Mouse (Mus musculus): ENCODE measurements around the gene Fntb. TPM values are rescaled to one million over a fixed set of nuclear protein-coding genes. Genes with fewer than 3 reads are reported as not detected.

The Fntb gene
- 24.4 and 26.0 TPM in 2 replicates for polyA plus RNA-seq (2015; fragmentation: Nextera tagmentation; extraction: Ambion mirVana)

DNA sequence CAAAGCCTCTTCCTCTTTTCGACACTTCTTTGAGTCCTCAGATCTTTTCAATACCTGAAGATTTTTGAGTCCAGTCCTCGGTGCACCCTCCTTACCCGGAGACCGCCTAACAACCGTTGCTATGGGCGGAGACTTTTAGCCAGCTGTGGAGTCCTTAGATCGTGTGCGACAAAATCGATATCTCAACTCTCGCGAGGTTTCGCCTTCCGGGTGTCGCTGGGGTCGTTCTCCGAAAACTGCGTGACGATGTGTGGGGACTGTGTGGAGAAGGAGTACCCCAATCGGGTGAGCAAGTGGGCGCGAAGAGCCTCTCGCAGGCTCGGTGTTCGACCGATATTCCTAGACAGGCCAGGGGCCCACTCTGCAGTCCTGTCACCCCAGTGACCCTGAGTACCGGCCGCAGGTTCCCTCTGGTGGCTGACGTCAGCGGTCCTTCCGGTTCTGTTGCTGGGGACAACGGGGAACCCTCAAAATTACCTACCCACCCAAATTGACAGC is at the start of gene Fntb, which contains the start of gene Churc1:
Gene Fntb, plus strand, starts transcription at position 236 of the 498 bp plus-strand sequence.
Gene Churc1, plus strand, starts transcription at position 185 of the 498 bp plus-strand sequence.
- no peaks in the 10 kb centered on the region for H3K9me3 ChIP-seq (replicated peaks; ENCODE audit: control insufficient read depth, low read length)
- H3K4me1 ChIP-seq (ENCODE audit: control insufficient read depth, insufficient read depth, low read length): peaks cover 6% of the 10 kb centered on the region
- under 1% methylated on average over 31 of the region's 31 CpGs for WGBS
- peak within 1 kb of the TSS; percentile 87 for H3K9ac ChIP-seq (ENCODE audit: low read length)
- peak within 1 kb of the TSS; percentile 69 for H3K4me3 ChIP-seq (ENCODE audit: low read length)
- ATAC-seq (replicated peaks; ENCODE audit: extremely low read depth, insufficient read depth, low FRiP score): peak; percentile 93
- peak within 1 kb of the TSS; percentile 80 for H3K4me2 ChIP-seq (ENCODE audit: low read depth, low read length)
- H3K27ac ChIP-seq (ENCODE audit: low read length): peak within 1 kb of the TSS; percentile 89
- H3K36me3 ChIP-seq (ENCODE audit: control insufficient read depth, insufficient read depth): no peaks in the 10 kb centered on the region
- no peaks in the 10 kb centered on the region for H3K27me3 ChIP-seq (ENCODE audit: control insufficient read depth, insufficient read depth, low read length)

GRCm38 (mm10) chr12:76718384-76718783 is 47.0 kb upstream of the Fntb start:
- WGBS: 81% methylated on average over 4 of the region's 4 CpGs
- H3K4me2 ChIP-seq (ENCODE audit: low read depth, low read length): no peak overlapping the region
- H3K9ac ChIP-seq (ENCODE audit: low read length): no peak overlapping the region
- H3K4me3 ChIP-seq (ENCODE audit: low read length): no peak overlapping the region
- peaks cover 5% of the 10 kb centered on the region for H3K27me3 ChIP-seq (ENCODE audit: control insufficient read depth, insufficient read depth, low read length)
- no peak overlapping the region for H3K27ac ChIP-seq (ENCODE audit: low read length)
- H3K9me3 ChIP-seq (replicated peaks; ENCODE audit: control insufficient read depth, low read length): no peaks in the 10 kb centered on the region
- H3K36me3 ChIP-seq (ENCODE audit: control insufficient read depth, insufficient read depth): no peaks in the 10 kb centered on the region
- ATAC-seq (replicated peaks; ENCODE audit: extremely low read depth, insufficient read depth, low FRiP score): no peak
- 0 out of 2 replicates have a peak, but pooled peaks cover 3% of the 10 kb centered on the region for H3K4me1 ChIP-seq (ENCODE audit: control insufficient read depth, insufficient read depth, low read length)

DNA sequence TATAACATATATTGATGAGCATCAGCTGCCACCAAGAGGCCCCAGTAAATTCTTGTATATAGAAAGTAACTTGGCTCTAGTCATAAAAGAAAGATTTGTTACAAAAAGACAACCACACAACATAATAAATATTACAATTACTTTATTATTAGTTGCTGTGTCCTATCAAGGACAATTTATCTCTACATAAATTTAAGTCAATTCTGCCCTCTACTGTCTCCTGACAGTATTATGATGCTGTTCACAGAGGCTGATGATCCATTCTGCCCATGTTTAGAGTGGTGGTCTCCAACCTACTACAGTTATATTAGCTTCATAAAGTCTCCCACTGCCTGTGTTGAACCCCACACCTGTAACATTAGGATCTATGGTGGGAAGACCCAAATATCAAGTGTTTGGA is 44.8 kb upstream of the Fntb start:
- H3K4me2 ChIP-seq (ENCODE audit: low read depth, low read length): no peak overlapping the region
- no peaks in the 10 kb centered on the region for H3K36me3 ChIP-seq (ENCODE audit: control insufficient read depth, insufficient read depth)
- no peak overlapping the region for H3K9ac ChIP-seq (ENCODE audit: low read length)
- H3K27ac ChIP-seq (ENCODE audit: low read length): no peak overlapping the region
- ATAC-seq (replicated peaks; ENCODE audit: extremely low read depth, insufficient read depth, low FRiP score): no peak
- H3K27me3 ChIP-seq (ENCODE audit: control insufficient read depth, insufficient read depth, low read length): no peaks in the 10 kb centered on the region
- H3K9me3 ChIP-seq (replicated peaks; ENCODE audit: control insufficient read depth, low read length): 0 out of 2 replicates have a peak, but pooled peaks cover 2% of the 10 kb centered on the region
- 0 out of 2 replicates have a peak, but pooled peaks cover 3% of the 10 kb centered on the region for H3K4me1 ChIP-seq (ENCODE audit: control insufficient read depth, insufficient read depth, low read length)
- no peak overlapping the region for H3K4me3 ChIP-seq (ENCODE audit: low read length)

GRCm38 (mm10) chr12:76722026-76722425 is 43.4 kb upstream of the Fntb start:
- Histone ChIP-seq H3K9me3 (replicated peaks; ENCODE audit: control insufficient read depth, low read length) (0 out of 2 replicates have a peak, but pooled peaks cover 2% of the 10 kb centered on the region), H3K4me2 (ENCODE audit: low read depth, low read length) (no peak overlapping the region), H3K27ac (ENCODE audit: low read length) (no peak overlapping the region), H3K36me3 (ENCODE audit: control insufficient read depth, insufficient read depth) (no peaks in the 10 kb centered on the region), H3K4me3 (ENCODE audit: low read length) (no peak overlapping the region), H3K27me3 (ENCODE audit: control insufficient read depth, insufficient read depth, low read length) (no peaks in the 10 kb centered on the region), H3K9ac (ENCODE audit: low read length) (no peak overlapping the region), H3K4me1 (ENCODE audit: control insufficient read depth, insufficient read depth, low read length) (0 out of 2 replicates have a peak, but pooled peaks cover 3% of the 10 kb centered on the region)
- WGBS: 55% methylated on average over 3 of the region's 3 CpGs
- ATAC-seq (replicated peaks; ENCODE audit: extremely low read depth, insufficient read depth, low FRiP score): no peak

- ATAC-seq (replicated peaks; ENCODE audit: extremely low read depth, insufficient read depth, low FRiP score): no peak
- H3K4me3 ChIP-seq (ENCODE audit: low read length): no peak overlapping the region
- H3K36me3 ChIP-seq (ENCODE audit: control insufficient read depth, insufficient read depth): no peaks in the 10 kb centered on the region
- no peak overlapping the region for H3K9ac ChIP-seq (ENCODE audit: low read length)
- H3K4me2 ChIP-seq (ENCODE audit: low read depth, low read length): no peak overlapping the region
- H3K27me3 ChIP-seq (ENCODE audit: control insufficient read depth, insufficient read depth, low read length): no peaks in the 10 kb centered on the region
- H3K27ac ChIP-seq (ENCODE audit: low read length): no peak overlapping the region
- WGBS: 78% methylated on average over 4 of the region's 4 CpGs
- peaks cover 5% of the 10 kb centered on the region; the same call in 1 of the 2 replicates for H3K9me3 ChIP-seq (replicated peaks; ENCODE audit: control insufficient read depth, low read length)
- no peaks in the 10 kb centered on the region for H3K4me1 ChIP-seq (ENCODE audit: control insufficient read depth, insufficient read depth, low read length)
These were observed 37.4 kb upstream of the Fntb start for GRCm38 (mm10) chr12:76727955-76728354.

DNA sequence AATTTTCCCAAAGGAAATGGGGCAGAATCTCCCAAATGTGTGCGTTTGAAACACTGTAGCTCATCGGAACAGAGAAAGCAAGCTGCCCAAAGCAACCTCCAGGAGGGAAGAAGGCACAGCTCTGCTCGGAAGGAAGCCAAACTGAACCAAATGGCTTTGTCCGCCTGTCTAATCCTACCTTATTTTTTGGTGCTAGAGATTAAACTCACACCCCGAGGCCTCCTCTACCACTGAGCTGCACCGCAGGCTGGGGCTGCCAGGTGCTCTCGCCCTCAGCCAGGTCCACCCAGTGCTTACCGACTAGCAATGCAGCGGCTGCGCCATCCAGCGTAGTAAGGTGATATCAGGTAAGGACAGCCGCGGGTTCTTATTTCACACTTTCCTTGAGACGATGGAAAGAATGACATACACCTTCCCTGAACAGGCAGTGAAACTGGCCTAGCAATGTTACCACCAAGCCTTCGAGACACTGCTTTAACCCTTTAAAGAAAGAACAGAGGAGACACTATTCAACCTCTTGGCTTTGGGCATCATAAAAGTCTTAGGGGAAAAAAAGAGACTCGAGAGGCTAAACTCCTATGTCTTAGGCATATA is 14.4 kb upstream of the Fntb start:
- no peak overlapping the region for H3K27ac ChIP-seq (ENCODE audit: low read length)
- H3K4me2 ChIP-seq (ENCODE audit: low read depth, low read length): no peak overlapping the region
- H3K9ac ChIP-seq (ENCODE audit: low read length): no peak overlapping the region
- H3K4me1 ChIP-seq (ENCODE audit: control insufficient read depth, insufficient read depth, low read length): no peaks in the 10 kb centered on the region
- WGBS: 77% methylated on average over 16 of the region's 16 CpGs
- H3K4me3 ChIP-seq (ENCODE audit: low read length): no peak overlapping the region
- no peaks in the 10 kb centered on the region for H3K36me3 ChIP-seq (ENCODE audit: control insufficient read depth, insufficient read depth)
- ATAC-seq (replicated peaks; ENCODE audit: extremely low read depth, insufficient read depth, low FRiP score): no peak
- no peaks in the 10 kb centered on the region for H3K9me3 ChIP-seq (replicated peaks; ENCODE audit: control insufficient read depth, low read length)
- H3K27me3 ChIP-seq (ENCODE audit: control insufficient read depth, insufficient read depth, low read length): no peaks in the 10 kb centered on the region

GRCm38 (mm10) chr12:76752652-76753318 is 12.6 kb upstream of the Fntb start:
- H3K4me2 ChIP-seq (ENCODE audit: low read depth, low read length): no peak overlapping the region
- no peaks in the 10 kb centered on the region for H3K36me3 ChIP-seq (ENCODE audit: control insufficient read depth, insufficient read depth)
- no peak overlapping the region for H3K4me3 ChIP-seq (ENCODE audit: low read length)
- no peaks in the 10 kb centered on the region for H3K27me3 ChIP-seq (ENCODE audit: control insufficient read depth, insufficient read depth, low read length)
- no peaks in the 10 kb centered on the region for H3K9me3 ChIP-seq (replicated peaks; ENCODE audit: control insufficient read depth, low read length)
- ATAC-seq (replicated peaks; ENCODE audit: extremely low read depth, insufficient read depth, low FRiP score): peak; percentile 41; the same call in 1 of the 2 replicates
- no peak overlapping the region for H3K9ac ChIP-seq (ENCODE audit: low read length)
- WGBS: 43% methylated on average over 14 of the region's 14 CpGs
- no peaks in the 10 kb centered on the region for H3K4me1 ChIP-seq (ENCODE audit: control insufficient read depth, insufficient read depth, low read length)
- H3K27ac ChIP-seq (ENCODE audit: low read length): no peak overlapping the region

- Histone ChIP-seq H3K27me3 (ENCODE audit: control insufficient read depth, insufficient read depth, low read length) (no peaks in the 10 kb centered on the region), H3K4me3 (ENCODE audit: low read length) (peak overlapping the region; percentile 69), H3K9ac (ENCODE audit: low read length) (peak overlapping the region; percentile 87), H3K4me2 (ENCODE audit: low read depth, low read length) (peak overlapping the region; percentile 80), H3K27ac (ENCODE audit: low read length) (peak overlapping the region; percentile 89), H3K4me1 (ENCODE audit: control insufficient read depth, insufficient read depth, low read length) (peaks cover 6% of the 10 kb centered on the region), H3K9me3 (replicated peaks; ENCODE audit: control insufficient read depth, low read length) (no peaks in the 10 kb centered on the region), H3K36me3 (ENCODE audit: control insufficient read depth, insufficient read depth) (no peaks in the 10 kb centered on the region)
- peak; percentile 46 for ATAC-seq (replicated peaks; ENCODE audit: extremely low read depth, insufficient read depth, low FRiP score)
- WGBS: 25% methylated on average over 20 of the region's 20 CpGs
These were observed 677 bp downstream of the Fntb start for GRCm38 (mm10) chr12:76765901-76766630.

Measured in heart, embryonic 16.5 days (tissue).